Mouse (Mus musculus): ENCODE results near the gene Notch4.

GRCm38 (mm10) chr17:34599891-34600290, 35.8 kb downstream of the Notch4 start:
- TF ChIP-seq POLR2A (IDR thresholded peaks at IDR 0.05; ENCODE audit: borderline replicate concordance, insufficient read depth, low read length) (no peak), CTCF (IDR thresholded peaks at IDR 0.05; ENCODE audit: borderline replicate concordance, insufficient read depth, low read depth, low read length) (no peak)

Measured in cerebellum, adult 2 months (tissue).